Mouse (Mus musculus) embryo, embryonic 11 days (tissue): ENCODE results near the gene Bicd2.

Experiments used
- DNase-seq: peaks from one replicate; pipeline ENCODE4 v3.0.0-alpha.2; 2015

Bicd2 gene

DNA sequence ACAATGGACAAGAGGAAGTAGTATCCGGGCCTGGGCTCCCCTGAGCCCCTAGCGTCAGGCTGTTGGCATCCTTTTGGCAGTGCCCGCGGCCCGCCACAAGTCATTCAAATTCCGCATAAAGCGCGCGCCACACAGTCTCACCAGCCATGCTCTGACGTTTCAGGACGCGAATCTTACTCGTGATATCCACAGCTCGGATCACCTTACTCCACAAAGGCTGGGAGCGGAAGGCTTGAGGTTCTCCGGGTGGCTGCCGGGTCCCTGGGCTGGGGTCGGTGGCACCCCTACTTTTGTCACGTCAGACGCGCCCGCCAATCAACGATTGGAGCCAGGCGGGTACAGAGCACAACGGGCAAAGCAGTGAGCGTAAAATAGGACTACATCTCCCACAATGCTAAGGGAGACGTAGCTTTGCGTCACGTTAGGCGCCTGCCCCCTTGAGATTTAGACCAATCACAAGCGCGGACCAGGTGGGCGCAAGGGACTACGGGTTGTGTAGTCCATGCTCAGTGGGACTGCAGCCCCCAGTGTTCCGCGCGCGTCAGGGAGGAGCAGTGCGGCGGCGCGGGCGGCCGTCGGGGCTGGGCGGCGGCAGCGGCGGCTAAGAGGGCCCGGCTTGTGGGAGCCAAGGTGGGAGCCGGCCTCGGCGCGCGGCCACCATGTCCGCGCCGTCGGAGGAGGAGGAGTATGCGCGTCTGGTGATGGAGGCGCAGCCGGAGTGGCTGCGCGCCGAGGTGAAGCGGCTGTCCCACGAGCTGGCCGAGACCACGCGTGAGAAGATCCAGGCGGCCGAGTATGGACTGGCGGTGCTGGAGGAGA is at the start of gene Bicd2:
Gene Bicd2 (plus strand): TSS at position 574 of the 819 bp plus-strand sequence.
- DNase-seq, result peak; percentile 99

- no peak for DNase-seq
Observed at GRCm38 (mm10) chr13:49291949-49292348, 49.4 kb upstream of the Bicd2 start.

DNA sequence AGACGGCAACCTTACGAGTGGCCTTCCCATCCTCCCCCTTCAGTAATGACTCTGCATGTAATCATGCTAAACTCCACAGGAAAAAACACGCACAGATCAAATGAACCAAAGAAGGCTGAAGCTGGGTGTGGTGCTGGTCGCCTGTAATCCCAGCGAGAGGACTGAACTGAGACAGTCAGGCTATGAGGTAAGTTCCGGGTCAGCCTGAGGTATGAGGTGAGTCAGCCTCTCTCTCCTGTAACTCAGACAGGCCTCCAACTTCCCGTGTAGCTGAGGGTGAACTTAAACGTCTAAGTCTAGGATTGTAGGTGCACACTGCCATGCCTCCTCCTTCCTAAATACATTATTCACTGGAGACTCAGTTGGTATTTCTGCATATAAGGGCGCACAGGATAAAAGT is 47.3 kb upstream of the Bicd2 start:
- DNase-seq, result no peak

GRCm38 (mm10) chr13:49296270-49296669 is 45.1 kb upstream of the Bicd2 start:
- no peak for DNase-seq

DNA sequence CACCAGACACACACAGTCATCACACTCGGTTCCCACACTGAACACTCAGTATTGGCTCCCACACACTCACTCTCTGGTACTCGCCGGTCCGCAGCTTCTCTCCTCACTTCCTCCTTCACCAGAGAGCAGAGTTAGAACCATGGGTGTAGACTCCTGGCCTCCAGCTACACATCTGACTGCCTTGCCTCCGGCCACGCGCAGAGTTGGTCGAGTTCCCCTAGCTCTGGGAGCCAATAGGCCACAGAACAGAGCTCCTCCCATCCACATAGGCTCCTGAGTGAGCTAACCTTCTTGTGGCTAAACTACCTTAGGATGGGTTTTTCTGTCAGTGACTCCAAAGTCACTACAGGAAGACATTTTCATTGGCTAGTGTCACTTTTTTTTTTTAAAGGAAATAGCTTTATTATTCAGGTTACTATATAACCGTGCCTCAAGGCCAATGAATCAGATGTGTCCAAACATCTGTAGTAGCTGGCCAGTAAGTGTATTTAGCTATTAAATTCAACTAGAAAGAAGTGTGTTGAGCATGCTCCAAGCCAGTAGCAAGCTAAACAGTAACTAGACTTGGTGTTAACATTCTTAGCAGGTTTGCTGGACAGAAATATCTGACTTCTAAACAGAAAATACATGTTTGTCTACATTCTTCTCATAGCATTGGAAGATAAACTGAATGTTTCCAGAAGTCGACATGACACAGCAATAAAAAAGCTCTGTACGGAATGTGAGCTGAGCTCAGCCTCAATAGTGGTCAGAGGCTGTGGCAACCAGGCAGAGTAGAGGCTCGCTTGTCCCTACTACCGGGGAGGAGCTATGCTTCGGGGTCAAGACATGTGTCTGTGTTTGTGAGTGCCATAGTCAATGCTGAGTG is 42.6 kb upstream of the Bicd2 start:
- no peak for DNase-seq

DNA sequence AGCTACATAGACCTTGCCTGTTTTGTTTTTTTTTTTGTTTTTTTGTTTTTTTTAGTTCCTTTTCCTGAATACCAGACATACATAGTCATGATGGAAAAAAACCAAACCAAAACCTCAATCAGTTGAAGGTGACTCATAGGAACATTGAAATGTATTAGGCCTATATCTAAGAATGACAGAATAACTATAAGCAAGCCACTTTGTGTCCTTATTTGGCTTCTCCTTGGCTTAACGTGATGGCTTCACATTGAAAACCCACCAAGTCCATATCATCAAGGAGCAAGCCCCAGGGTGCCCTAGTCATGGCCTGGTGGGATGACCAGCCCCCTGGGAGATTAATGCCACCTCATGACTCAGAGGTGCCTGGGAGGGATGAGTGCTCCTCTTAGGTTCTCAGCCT is 40.6 kb upstream of the Bicd2 start:
- no peak for DNase-seq

GRCm38 (mm10) chr13:49306771-49307310 is 34.5 kb upstream of the Bicd2 start:
- no peak for DNase-seq

- DNase-seq, result peak; percentile 38
Observed at GRCm38 (mm10) chr13:49307311-49307969, 33.9 kb upstream of the Bicd2 start.

GRCm38 (mm10) chr13:49308206-49308605 is 33.2 kb upstream of the Bicd2 start:
- DNase-seq, result no peak

DNA sequence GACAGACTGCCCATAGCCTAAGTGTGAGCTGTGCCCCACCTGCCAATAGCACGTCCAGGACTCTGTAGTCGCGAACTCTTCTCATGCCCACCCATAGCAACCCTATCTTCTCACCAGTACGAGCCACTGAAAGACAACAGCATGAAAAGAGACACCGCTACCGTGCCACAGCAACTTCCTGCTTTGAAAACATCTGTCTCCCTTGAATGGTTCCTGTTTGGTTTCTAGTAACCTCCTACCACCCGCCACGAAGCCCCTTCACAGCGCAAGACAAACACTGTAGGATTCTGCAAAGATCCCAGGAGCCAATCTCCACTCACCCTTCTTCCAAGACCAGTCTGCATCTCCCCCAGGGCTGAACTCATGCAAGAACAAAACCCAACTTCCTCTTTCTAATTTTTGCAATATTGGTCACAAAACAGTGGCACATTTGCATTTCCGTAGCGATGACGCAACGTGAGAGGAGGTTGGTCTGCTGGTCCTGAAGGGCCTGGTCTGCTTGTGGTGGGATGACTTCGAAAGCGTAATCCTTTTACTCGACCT is 32.5 kb upstream of the Bicd2 start:
- DNase-seq, result no peak

- no peak for DNase-seq
Observed at GRCm38 (mm10) chr13:49309501-49309900, 31.9 kb upstream of the Bicd2 start.

DNA sequence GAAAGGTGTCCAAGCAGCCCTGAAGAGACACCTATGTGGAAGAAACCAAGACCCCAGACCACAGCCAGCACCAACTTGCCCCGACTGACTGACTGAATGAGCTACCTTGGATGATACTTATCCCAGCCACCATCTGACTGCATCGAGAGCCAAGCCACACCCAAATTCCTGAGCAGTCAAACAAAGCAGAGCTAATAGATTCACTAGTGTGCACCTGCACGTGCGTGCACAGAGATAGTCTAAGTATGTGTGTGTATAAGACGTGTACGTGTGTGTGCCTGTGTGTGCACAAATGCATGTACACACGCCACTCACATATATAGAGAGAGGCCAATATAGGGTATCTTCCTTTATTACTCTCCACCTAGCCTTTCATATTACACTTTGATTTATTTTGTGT is 29.7 kb upstream of the Bicd2 start:
- DNase-seq, result no peak

DNA sequence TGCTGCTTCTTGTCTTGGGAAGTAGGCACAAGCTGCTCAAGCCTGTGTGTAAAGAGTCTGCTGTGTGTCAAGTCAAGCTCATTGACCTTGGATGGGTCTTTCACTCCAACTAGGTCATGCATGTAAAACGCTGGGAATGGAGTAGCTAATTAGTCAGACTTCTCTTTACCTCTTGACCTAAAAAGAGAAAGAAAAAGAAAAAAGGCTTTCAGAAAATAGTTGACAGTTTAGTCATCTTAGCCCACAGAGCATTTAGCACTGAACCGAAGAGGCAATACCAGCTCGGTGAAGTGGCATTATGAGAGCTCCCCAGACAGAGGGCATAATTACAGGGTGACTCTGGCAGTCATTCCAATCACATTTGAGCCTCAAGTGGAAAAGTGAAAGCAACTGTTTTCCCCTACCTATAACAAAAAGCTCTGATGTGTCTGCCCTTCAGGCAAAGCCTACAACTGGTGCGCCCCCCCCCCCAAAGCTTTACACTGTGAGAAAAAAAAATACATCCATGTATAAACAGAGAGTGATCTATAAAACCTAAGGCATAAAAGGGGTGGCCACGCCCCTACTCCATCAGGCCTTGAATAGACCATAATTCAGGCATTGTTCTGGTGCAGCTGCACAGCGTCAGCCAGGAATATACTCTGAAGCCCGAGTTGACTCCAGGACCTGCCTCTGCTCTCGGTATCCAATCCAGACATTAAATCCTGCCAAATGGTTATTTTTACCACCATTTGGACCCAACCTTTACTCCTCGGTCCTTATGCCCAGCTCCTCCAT is 24.8 kb upstream of the Bicd2 start:
- DNase-seq, result peak; percentile 39

- no peak for DNase-seq
Observed at GRCm38 (mm10) chr13:49317508-49317907, 23.9 kb upstream of the Bicd2 start.

DNA sequence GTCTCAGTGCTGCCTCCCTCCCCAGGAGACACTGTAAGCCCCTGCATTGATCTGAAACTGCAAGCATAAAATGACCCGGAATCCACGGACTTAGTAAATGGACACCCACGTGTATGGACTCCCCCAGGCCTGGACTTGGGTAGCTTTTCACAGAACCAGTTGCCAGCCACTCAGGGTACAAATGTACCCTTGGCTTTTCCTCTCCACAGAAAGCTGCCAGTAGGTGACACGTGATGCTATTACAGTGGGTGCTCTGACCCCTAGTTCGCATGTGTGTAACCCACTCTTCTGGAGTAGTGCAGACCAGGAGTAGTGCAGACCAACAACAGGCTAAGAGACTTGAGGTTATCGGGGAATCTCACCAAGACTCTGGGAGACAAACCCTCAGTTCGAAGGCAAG is 23.5 kb upstream of the Bicd2 start:
- DNase-seq, result no peak

- peak; percentile 89 for DNase-seq
Observed at GRCm38 (mm10) chr13:49320040-49320439, 21.3 kb upstream of the Bicd2 start, which contains the start of gene Fgd3. Gene Fgd3 (minus strand): TSS chr13:49320311.

- no peak for DNase-seq
Observed at GRCm38 (mm10) chr13:49320514-49320913, 20.9 kb upstream of the Bicd2 start.

DNA sequence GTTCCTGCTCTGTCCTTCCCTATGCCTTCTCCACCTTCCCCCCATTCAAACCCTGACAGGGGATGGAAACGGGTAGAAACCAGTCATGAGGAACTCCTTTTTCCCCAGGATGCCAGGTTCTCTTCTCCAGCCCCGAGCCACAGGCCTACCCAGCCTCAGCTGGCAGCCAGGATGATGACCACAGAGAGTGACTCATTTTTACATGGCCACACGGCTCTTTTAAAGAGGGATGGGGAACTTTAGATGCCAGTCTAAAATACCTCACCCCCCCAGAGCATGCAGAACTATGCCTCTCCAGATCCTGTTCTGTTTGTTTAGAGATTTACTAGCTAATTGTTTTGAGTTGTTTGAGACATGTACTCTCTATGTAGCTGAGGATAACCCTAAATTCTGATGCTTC is 19.9 kb upstream of the Bicd2 start:
- DNase-seq, result no peak

GRCm38 (mm10) chr13:49322169-49322568 is 19.2 kb upstream of the Bicd2 start:
- DNase-seq, result no peak

GRCm38 (mm10) chr13:49322739-49323138 is 18.6 kb upstream of the Bicd2 start:
- DNase-seq, result no peak

GRCm38 (mm10) chr13:49324871-49325270 is 16.5 kb upstream of the Bicd2 start:
- DNase-seq, result no peak
